Mouse (Mus musculus) olfactory bulb, adult 2 months (tissue): ENCODE measurements around the gene Snx13. TPM values are rescaled to one million over a fixed set of nuclear protein-coding genes. Genes with fewer than 3 reads are reported as not detected.

Source experiments
- H3K27ac ChIP-seq: fragments of 200-500 bp; 2 replicates; pipeline ENCODE4 v1.5.1; 2012; ENCODE audit warnings: low read depth, low read length; ENCODE audit not compliant: insufficient read depth
- H3K4me1 ChIP-seq: fragments of 200-500 bp; 2 replicates; pipeline ENCODE4 v1.6.1; 2012; ENCODE audit warnings: low read length; ENCODE audit not compliant: control insufficient read depth, insufficient read depth
- H3K4me3 ChIP-seq: fragments of 200-500 bp; 2 replicates; pipeline ENCODE4 v1.5.1; 2012; ENCODE audit warnings: mild to moderate bottlenecking, low read depth, low read length, moderate library complexity; ENCODE audit not compliant: insufficient read depth
- CTCF ChIP-seq: fragments of 200-500 bp; IDR thresholded peaks from 2 replicates; pipeline ENCODE4 v1.5.1; 2012; ENCODE audit warnings: low read depth, mild to moderate bottlenecking, low read length, moderate library complexity; ENCODE audit not compliant: insufficient read depth
- POLR2A ChIP-seq: fragments of 200-500 bp; IDR thresholded peaks from 2 replicates; pipeline ENCODE4 v1.6.1; 2012; ENCODE audit warnings: mild to moderate bottlenecking, low read depth, low read length, moderate library complexity; ENCODE audit not compliant: insufficient read depth
- WGBS: fragments of 180-500 bp; shearing (Covaris S2); methylation state at CpG from one replicate; pipeline ENCODE4 v1.1.7; 2018; 5-methylcytosine and 5-hydroxymethylcytosine counted together
- polyA plus RNA-seq: library from polyadenylated mRNA; stranded (reverse); fragments of >200 nt; gene quantifications from 2 replicates; pipeline ENCODE4 v1.2.4, GENCODE M21; 2012; ENCODE audit warnings: low replicate concordance; ENCODE audit not compliant: missing spikeins, insufficient read depth, insufficient read length

The Snx13 gene
- polyA plus RNA-seq, result not detected in 2 replicates

GRCm38 (mm10) chr12:35046999-35047319, at the start of gene Snx13:
TSS of gene Snx13 (plus strand) at chr12:35047186.
- peak within 1 kb of the TSS; percentile 75 for H3K27ac ChIP-seq
- TF ChIP-seq CTCF (no peak), POLR2A (peak; percentile 95)
- peak within 1 kb of the TSS; percentile 72 for H3K4me3 ChIP-seq
- H3K4me1 ChIP-seq, result 0 out of 2 replicates have a peak, but pooled peaks cover 2% of the 10 kb centered on the region
- under 1% methylated on average over 51 of the region's 51 CpGs for WGBS

- Histone ChIP-seq H3K27ac (no peak overlapping the region), H3K4me3 (no peak overlapping the region), H3K4me1 (no peaks in the 10 kb centered on the region)
- WGBS, result 91% methylated on average over 3 of the region's 3 CpGs
- no peak for TF ChIP-seq POLR2A
- TF ChIP-seq CTCF, result no peak
These were observed 49.3 kb upstream of the Snx13 start for GRCm38 (mm10) chr12:34997597-34998182.

GRCm38 (mm10) chr12:34998778-34999467, 48.1 kb upstream of the Snx13 start:
- Histone ChIP-seq H3K27ac (no peak overlapping the region), H3K4me3 (no peak overlapping the region), H3K4me1 (no peaks in the 10 kb centered on the region)
- TF ChIP-seq POLR2A (no peak), CTCF (no peak)
- 60% methylated on average over 12 of the region's 12 CpGs for WGBS

GRCm38 (mm10) chr12:35000323-35000722, 46.7 kb upstream of the Snx13 start:
- no peak for TF ChIP-seq CTCF
- TF ChIP-seq POLR2A, result no peak
- H3K4me1 ChIP-seq, result no peaks in the 10 kb centered on the region
- H3K4me3 ChIP-seq, result no peak overlapping the region
- WGBS, result 70% methylated on average over 4 of the region's 4 CpGs
- no peak overlapping the region for H3K27ac ChIP-seq

GRCm38 (mm10) chr12:35005748-35006147, 41.2 kb upstream of the Snx13 start:
- Histone ChIP-seq H3K4me3 (no peak overlapping the region), H3K27ac (no peak overlapping the region), H3K4me1 (no peaks in the 10 kb centered on the region)
- TF ChIP-seq POLR2A (no peak), CTCF (no peak)

- 81% methylated on average over 1 of the region's 1 CpGs for WGBS
- Histone ChIP-seq H3K4me3 (no peak overlapping the region), H3K27ac (no peak overlapping the region), H3K4me1 (no peaks in the 10 kb centered on the region)
- TF ChIP-seq CTCF (no peak), POLR2A (no peak)
These were observed 39.1 kb upstream of the Snx13 start for GRCm38 (mm10) chr12:35007851-35008250.

GRCm38 (mm10) chr12:35008340-35009137, 38.4 kb upstream of the Snx13 start:
- 30% methylated on average over 11 of the region's 11 CpGs for WGBS
- H3K27ac ChIP-seq, result no peak overlapping the region
- no peaks in the 10 kb centered on the region for H3K4me1 ChIP-seq
- no peak overlapping the region for H3K4me3 ChIP-seq
- TF ChIP-seq POLR2A (no peak), CTCF (no peak)

GRCm38 (mm10) chr12:35011462-35011861, 35.5 kb upstream of the Snx13 start:
- TF ChIP-seq CTCF (no peak), POLR2A (no peak)
- Histone ChIP-seq H3K4me3 (no peak overlapping the region), H3K27ac (no peak overlapping the region), H3K4me1 (no peaks in the 10 kb centered on the region)
- 93% methylated on average over 1 of the region's 1 CpGs for WGBS

- 86% methylated on average over 2 of the region's 2 CpGs for WGBS
- Histone ChIP-seq H3K27ac (no peak overlapping the region), H3K4me1 (no peaks in the 10 kb centered on the region), H3K4me3 (no peak overlapping the region)
- TF ChIP-seq CTCF (no peak), POLR2A (no peak)
These were observed 33.0 kb upstream of the Snx13 start for GRCm38 (mm10) chr12:35013950-35014349.
